Mouse (Mus musculus): ENCODE measurements around the gene Rtl1. TPM values are rescaled to one million over a fixed set of nuclear protein-coding genes. Genes with fewer than 3 reads are reported as not detected.

The Rtl1 gene
- polyA plus RNA-seq, 1 experiment = 0.03 TPM

- peak overlapping the region; percentile 44 for H3K4me3 ChIP-seq (replicated peaks)
- TF ChIP-seq TAL1 (IDR thresholded peaks at IDR 0.05; ENCODE audit: low read length) (no peak), GATA1 (IDR thresholded peaks at IDR 0.05; ENCODE audit: low read length) (no peak)
Measured at GRCm38 (mm10) chr12:109540739-109541539, 59.2 kb downstream of the Rtl1 start.

GRCm38 (mm10) chr12:109539950-109540349 is 60.2 kb downstream of the Rtl1 start:
- Histone ChIP-seq H3K9me3 (ENCODE audit: control insufficient read depth, low read length) (peaks cover 28% of the 10 kb centered on the region), H3K27me3 (ENCODE audit: control insufficient read depth) (peaks cover 27% of the 10 kb centered on the region), H3K4me1 (ENCODE audit: control insufficient read depth) (no peaks in the 10 kb centered on the region), H3K36me3 (ENCODE audit: control insufficient read depth) (no peaks in the 10 kb centered on the region), H3K4me3 (replicated peaks) (no peak overlapping the region)
- TF ChIP-seq TAL1 (IDR thresholded peaks at IDR 0.05; ENCODE audit: low read length) (no peak), GATA1 (IDR thresholded peaks at IDR 0.05; ENCODE audit: low read length) (no peak)

More at GRCm38 (mm10) chr12:109540739-109541539, 59.2 kb downstream of the Rtl1 start:
- Histone ChIP-seq H3K36me3 (ENCODE audit: control insufficient read depth) (no peaks in the 10 kb centered on the region), H3K27me3 (ENCODE audit: control insufficient read depth) (peaks cover 27% of the 10 kb centered on the region), H3K9me3 (ENCODE audit: control insufficient read depth, low read length) (peaks cover 28% of the 10 kb centered on the region), H3K4me1 (ENCODE audit: control insufficient read depth) (no peaks in the 10 kb centered on the region)

Other genes starting within 250 kb of the Rtl1 start
- 4.7 and 5.2 TPM in 2 replicates for gene Dlk1, start 147.5 kb downstream of the Rtl1 start, polyA plus RNA-seq (2012)